Mouse (Mus musculus) gastrocnemius, postnatal 36 days (tissue): ENCODE measurements around the gene Fip1l1. TPM values are rescaled to one million over a fixed set of nuclear protein-coding genes. Genes with fewer than 3 reads are reported as not detected.

Source experiments
- total RNA-seq, 2 experiments: library from RNA; stranded (reverse); gene quantifications; 2 replicates each; pipeline ENCODE4 v1.2.3; 2021

Fip1l1 gene
- total RNA-seq, 2 experiments from 2014 or later = 17.1 to 18.0 TPM

Other genes with a start within 250 kb of the Fip1l1 start
- 10 to 100 TPM in 1 of 2 experiments, 1 to 10 TPM in 1; 9.4 to 12.2 TPM for gene Scfd2, start 3.7 kb upstream of the Fip1l1 start, total RNA-seq
- gene Lnx1, start 167.5 kb downstream of the Fip1l1 start, total RNA-seq = 1 to 10 TPM; 2.7 TPM